Mouse (Mus musculus) layer of hippocampus, postnatal 25 days (tissue): Measurements from ENCODE around the gene Gm266. TPM values are rescaled to one million over a fixed set of nuclear protein-coding genes. Genes with fewer than 3 reads are reported as not detected.
A peak's percentile ranks its signal among the peaks of the same experiment; 100 is the strongest.

ENCODE experiments used
- DNase-seq, 2 experiments: peaks; one replicate each; pipeline ENCODE4 v3.0.0; 2022; ENCODE audit warnings: mixed read lengths in 2 of 2, low spot score in 1 of 2; ENCODE audit errors: extremely low spot score in 1 of 2
- total RNA-seq, 2 experiments: library from RNA; stranded (reverse); gene quantifications; 2 replicates each; pipeline ENCODE4 v1.2.3; 2021

Gene Gm266
- total RNA-seq, 2 experiments from 2014 or later: 5.6 to 7.8 TPM

DNA sequence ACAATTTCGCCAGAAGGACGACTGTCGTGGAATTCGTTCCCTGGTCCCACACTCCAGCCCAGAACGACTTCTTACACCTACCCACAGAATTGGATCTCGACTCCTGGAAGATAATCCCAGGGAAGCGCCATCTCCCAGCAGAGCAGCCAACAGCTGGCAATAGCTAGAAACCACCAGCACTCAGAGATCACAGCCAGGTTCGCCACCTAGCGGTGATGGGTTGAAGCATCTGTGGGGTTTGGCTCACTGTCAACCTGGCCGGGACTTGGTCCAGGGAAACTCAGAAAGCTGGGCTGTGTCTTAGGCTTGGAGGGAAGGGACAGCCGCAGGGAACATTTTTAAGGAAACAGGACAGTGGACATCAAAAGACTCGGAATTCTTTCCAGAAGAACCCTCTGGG lies 19.3 kb upstream of the Gm266 start:
- DNase-seq: peak; percentile 95 to 96

DNA sequence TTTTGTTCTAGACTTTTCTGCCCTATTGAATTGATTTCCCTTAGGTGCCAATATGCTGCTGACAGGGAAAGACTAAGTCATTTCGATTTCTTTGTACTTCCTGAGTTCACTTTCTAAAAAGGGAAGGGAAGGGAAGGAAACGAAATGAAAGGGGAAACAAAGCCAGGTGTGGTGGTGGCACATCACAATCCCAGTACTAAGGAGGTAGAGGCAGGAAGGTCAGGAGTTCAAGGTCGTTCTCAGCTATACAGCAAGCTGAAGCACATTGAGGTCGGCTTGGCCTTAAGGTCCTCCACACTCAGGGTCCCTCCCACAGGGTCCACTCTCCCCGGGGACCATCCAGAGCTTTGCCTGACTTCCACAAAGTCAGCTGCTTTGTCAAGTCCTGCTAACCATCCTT lies 17.9 kb upstream of the Gm266 start:
- DNase-seq: no peak

GRCm38 (mm10) chr12:111503063-111503567 lies 17.5 kb upstream of the Gm266 start:
- DNase-seq: no peak

- no peak for DNase-seq
Observed at GRCm38 (mm10) chr12:111500725-111501124, 15.1 kb upstream of the Gm266 start.

GRCm38 (mm10) chr12:111499617-111500016 lies 14.0 kb upstream of the Gm266 start:
- DNase-seq: no peak

GRCm38 (mm10) chr12:111497076-111497475 lies 11.5 kb upstream of the Gm266 start:
- no peak for DNase-seq

GRCm38 (mm10) chr12:111494931-111495330 lies 9.3 kb upstream of the Gm266 start:
- no peak for DNase-seq

GRCm38 (mm10) chr12:111489261-111489865 lies 3.7 kb upstream of the Gm266 start:
- DNase-seq: no peak

- DNase-seq: no peak
Observed at GRCm38 (mm10) chr12:111486455-111486854, 832 bp upstream of the Gm266 start.

DNA sequence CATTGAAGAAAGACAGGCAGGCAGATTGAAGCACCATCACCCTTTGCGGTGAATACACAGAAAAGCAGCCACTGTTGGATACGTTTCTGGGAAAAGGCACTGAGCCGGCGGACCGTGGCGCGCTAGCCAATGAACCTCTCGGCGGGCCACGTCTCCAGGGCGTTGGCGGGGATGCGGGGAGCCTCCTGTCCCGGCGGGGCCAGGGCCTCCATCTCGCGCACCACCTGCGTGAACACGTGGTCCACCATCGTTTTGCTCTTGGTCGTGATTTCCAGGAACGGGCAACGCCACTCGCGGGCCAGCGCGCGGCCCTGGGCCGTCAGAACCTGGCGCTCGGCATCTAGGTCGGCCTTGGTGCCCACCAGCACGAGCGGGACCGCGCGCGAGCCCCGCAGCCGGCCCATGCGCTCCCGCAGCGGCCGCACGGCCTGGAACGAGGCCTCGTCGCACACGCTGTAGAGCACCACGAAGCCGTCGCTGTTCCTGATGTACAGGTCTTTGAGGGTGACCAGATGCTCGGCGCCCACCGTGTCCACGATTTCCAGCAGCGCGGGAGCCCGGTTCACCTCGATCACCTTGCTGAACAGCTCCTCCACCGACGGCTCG lies 474 bp downstream of the Gm266 start:
- no peak for DNase-seq

DNA sequence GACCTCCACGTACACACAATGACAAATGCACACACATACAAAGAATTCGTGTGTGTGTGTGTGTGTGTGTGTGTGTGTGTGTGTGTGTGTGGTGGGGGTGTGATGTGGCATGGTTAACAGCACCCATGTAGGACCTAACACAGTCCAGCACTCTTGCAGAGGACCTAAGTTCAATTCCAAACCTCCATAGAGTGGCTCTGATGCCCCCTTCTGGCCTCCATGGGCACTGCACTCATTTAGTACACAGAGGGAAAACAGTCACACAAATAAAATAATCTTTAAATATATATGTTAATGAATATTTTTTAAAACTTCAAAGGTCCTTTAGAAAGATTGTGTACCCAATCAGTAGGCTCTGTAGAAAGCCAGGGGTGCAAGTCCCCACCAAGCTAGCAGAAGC lies 5.7 kb downstream of the Gm266 start:
- peak in 1 of 2 experiments; percentile 52 for DNase-seq

DNA sequence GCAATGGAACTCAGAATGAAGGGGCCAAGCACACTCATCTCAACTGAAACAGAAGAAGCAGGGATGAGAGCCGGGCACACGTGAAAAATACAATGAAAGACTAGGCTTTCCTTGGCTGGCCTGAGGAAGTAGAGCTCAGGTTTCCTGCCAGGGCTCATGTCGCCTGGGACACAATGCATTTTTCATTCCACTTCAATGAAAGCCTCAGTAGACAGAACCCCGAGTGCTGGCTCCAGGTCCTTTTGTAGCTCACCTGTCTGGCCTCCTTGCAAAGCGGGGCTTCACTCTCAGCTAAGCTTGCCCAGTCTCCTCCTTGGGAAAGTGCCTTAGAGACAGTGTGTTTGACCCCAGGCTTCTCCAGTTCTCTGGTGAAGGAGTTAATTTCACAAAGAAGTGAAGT lies 6.7 kb downstream of the Gm266 start:
- no peak for DNase-seq

- DNase-seq: no peak
Observed at GRCm38 (mm10) chr12:111474893-111475643, 10.6 kb downstream of the Gm266 start.

DNA sequence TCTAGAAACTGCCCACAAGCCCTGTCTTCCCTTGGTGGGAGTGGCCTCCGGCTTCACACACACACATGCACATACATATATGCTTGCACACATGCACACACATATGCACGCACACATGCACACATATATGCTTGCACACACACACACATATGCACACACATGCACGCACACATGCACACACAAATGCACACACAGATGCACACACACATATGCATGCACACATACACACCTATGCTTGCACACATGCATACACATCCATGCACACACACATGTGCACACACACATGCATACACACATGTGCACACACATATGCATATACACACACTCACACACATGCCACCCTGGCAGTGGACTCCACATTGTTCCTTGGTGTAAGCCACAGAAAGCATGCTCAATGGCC lies 11.2 kb downstream of the Gm266 start:
- DNase-seq: no peak

GRCm38 (mm10) chr12:111472886-111473285 lies 12.7 kb downstream of the Gm266 start:
- DNase-seq: no peak

GRCm38 (mm10) chr12:111471721-111472120 lies 13.9 kb downstream of the Gm266 start:
- DNase-seq: no peak

DNA sequence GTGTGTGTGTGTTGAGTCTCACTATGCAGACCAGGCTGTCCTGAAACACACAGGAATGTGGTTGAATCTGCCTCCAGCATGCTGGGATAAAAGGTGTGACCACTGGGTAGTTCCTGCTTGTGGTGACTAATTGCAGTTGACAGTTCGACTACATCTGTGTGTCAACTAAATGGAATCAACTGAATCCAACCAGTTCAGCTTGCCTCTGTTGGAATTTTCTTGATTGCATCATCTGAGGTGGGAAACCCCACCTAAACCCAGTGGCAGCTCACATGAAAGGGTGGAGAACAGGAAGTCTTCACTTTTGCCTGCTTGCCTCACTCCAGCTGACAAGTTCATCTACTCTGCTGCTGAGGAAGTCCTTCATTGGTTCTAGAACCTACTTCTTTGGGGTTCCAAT lies 14.5 kb downstream of the Gm266 start:
- no peak for DNase-seq

GRCm38 (mm10) chr12:111469507-111469906 lies 16.1 kb downstream of the Gm266 start:
- DNase-seq: peak in 1 of 2 experiments; percentile 75

DNA sequence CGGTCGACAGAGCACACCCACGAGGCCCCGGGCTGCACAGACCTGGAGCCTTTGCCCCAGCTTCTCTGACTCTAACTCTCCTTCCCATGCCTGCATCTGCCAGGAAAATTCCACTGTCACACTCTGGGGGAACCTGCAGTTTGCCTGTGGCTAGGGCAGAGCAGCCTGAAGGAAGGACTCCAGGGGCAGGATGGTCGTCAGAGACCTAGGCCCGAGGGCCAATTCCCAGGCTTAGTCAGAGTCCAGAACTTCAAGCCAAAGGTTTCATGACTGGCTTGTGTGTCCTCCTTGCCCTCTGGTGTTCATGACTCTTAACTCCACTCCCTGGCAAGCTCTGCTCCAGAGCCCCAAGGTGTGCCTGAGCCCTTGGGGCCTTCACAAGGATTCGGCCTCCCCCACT lies 17.4 kb downstream of the Gm266 start:
- DNase-seq: no peak

DNA sequence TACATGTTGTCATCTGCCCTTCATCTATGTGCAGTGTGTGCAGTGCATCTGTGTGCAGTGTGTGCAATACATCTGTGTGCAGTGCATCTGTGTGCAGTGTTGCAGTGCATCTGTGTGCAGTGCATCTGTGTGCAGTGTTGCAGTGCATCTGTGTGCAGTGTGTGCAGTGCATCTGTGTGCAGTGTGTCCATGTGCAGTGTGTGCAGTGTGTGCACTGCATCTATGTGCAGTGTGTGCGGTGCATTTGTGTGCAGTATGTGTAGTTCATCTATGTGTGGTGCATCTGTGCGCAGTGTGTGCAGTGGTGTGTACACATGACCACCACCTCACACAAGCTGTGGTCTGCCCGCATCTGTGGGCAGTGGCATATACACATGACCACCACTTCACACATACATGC lies 19.3 kb downstream of the Gm266 start:
- no peak for DNase-seq

GRCm38 (mm10) chr12:111463570-111463969 lies 22.1 kb downstream of the Gm266 start:
- no peak for DNase-seq

- DNase-seq: no peak
Observed at GRCm38 (mm10) chr12:111457742-111458141, 27.9 kb downstream of the Gm266 start.
